Mouse (Mus musculus) testis, adult 2 months (tissue): ENCODE results near the gene Suclg2.

ENCODE experiments used
- CTCF ChIP-seq: fragments of 200-500 bp; IDR thresholded peaks from 2 replicates; pipeline ENCODE4 v1.5.1; 2012; ENCODE audit warnings: low read depth, mild to moderate bottlenecking, inconsistent platforms, low read length, moderate library complexity; ENCODE audit not compliant: control insufficient read depth, insufficient read depth, insufficient replicate concordance
- POLR2A ChIP-seq: fragments of 200-500 bp; IDR thresholded peaks from 2 replicates; pipeline ENCODE4 v1.6.1; 2012; ENCODE audit warnings: low read depth, mild to moderate bottlenecking, inconsistent platforms, low read length, moderate library complexity; ENCODE audit not compliant: control insufficient read depth

DNA sequence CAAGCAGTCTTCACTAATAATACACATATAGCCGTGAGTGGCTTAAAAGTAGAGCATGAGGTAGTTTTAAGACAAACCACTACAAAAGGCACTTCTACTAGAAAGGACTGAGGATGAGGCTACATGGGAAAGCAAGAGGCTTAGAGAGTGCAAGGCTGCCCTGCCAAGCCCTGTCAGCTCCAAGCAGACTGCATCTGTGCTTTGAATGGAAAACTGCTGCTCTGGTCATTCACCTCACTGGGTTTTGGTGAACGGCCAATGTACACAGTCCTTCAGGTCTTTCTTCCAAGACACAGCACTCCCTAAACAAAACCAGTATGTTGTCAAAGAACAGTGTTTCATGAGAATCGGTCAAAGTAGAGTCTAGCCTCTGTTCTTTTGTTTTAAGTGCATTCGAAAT lies 124.4 kb downstream of the Suclg2 start:
- TF ChIP-seq POLR2A (no peak), CTCF (no peak)
